7 mouse cellular contexts compared by ENCODE assay signal in the genomic region with DNA sequence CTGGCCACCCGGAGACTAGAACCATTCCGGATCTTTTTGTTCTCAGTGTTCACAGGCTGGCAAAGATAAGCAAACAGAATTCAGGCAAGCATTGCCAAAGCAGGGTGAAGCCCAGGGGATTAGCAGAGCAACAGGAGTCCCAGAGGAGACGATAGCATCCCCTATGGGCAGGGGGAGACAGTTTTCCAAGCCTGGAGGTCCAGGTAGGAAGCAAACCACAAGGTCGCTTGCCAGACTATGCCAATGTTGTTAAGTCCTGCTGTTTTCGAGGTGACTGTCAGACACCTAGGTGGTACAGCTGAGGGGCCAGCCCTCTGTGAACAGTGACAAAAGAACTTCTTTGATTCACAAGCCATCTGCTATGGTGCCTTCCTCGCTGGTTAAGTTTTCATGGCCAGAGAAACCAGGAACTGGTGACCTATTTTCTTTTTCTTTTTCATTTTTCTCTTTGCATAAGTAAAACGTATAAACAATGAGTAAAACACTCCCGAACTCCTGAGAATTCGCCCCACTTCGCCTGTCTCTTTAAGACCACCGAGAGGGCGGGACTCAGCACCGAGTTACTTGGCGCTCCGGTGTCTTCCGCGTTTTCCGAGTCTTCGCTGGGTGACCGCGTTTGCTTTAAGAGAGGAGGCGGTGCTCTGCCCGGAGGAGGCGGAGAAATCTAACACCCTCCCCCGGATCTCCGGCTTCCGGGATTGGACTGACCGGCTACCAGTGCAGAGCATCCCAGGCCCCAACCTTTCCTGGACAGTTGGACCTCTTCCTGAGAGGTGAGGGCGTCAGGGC. TPM values are rescaled to one million over a fixed set of nuclear protein-coding genes. Genes with fewer than 3 reads are reported as not detected.
DNase-seq lines count a peak whose midpoint lies in the region; ATAC-seq lines count a peak whose summit lies in the region.

TSS of gene Yipf1 (plus strand) at position 674 of the 789 bp plus-strand sequence.

- H3K27ac ChIP-seq in embryonic facial prominence, embryonic 10.5 days (replicated peaks): peak within 1 kb of the TSS; percentile 81
- peak within 1 kb of the TSS; percentile 74 for H3K27ac ChIP-seq in limb, embryonic 10.5 days
- H3K27ac ChIP-seq in midbrain, embryonic 13.5 days: peak within 1 kb of the TSS; percentile 57

- ATAC-seq in granulocyte monocyte progenitor cell, adult 5-6 weeks (replicated peaks; ENCODE audit: poor library complexity, severe bottlenecking): peak; percentile 97
- peak; percentile 96 for ATAC-seq in midbrain, embryonic 13.5 days

- no peaks in the 10 kb centered on the region for H3K9me3 ChIP-seq in embryonic facial prominence, embryonic 10.5 days
- H3K9me3 ChIP-seq in limb, embryonic 10.5 days (replicated peaks): no peaks in the 10 kb centered on the region
- no peaks in the 10 kb centered on the region for H3K9me3 ChIP-seq in midbrain, embryonic 13.5 days

- H3K9ac ChIP-seq in midbrain, embryonic 13.5 days (replicated peaks): peak within 1 kb of the TSS; percentile 70

- peak within 1 kb of the TSS; percentile 76 for H3K4me3 ChIP-seq in embryonic facial prominence, embryonic 10.5 days
- H3K4me3 ChIP-seq in limb, embryonic 10.5 days: peak within 1 kb of the TSS; percentile 71
- peak within 1 kb of the TSS; percentile 64 for H3K4me3 ChIP-seq in midbrain, embryonic 13.5 days (replicated peaks)

- peak within 1 kb of the TSS; percentile 74 for H3K4me2 ChIP-seq in midbrain, embryonic 13.5 days (replicated peaks)

- DNase-seq in adrenal gland, postnatal 10 days: peak; percentile 94
- peak; percentile 89 for DNase-seq in embryonic facial prominence, embryonic 10.5 days (ENCODE audit: low spot score)
- peak; percentile 93 for DNase-seq in kidney, adult 11 months
- peak; percentile 86 for DNase-seq in limb, embryonic 10.5 days (ENCODE audit: low spot score)
- peak; percentile 81 for DNase-seq in spleen, adult 12 weeks (ENCODE audit: low spot score)

- no peaks in the 10 kb centered on the region for H3K27me3 ChIP-seq in embryonic facial prominence, embryonic 10.5 days (replicated peaks; ENCODE audit: low read depth, poor library complexity, severe bottlenecking)
- no peaks in the 10 kb centered on the region for H3K27me3 ChIP-seq in limb, embryonic 10.5 days (ENCODE audit: low read depth, poor library complexity, severe bottlenecking)
- no peaks in the 10 kb centered on the region for H3K27me3 ChIP-seq in midbrain, embryonic 13.5 days

- peaks cover 13% of the 10 kb centered on the region for H3K36me3 ChIP-seq in embryonic facial prominence, embryonic 10.5 days (replicated peaks)
- peaks cover 14% of the 10 kb centered on the region for H3K36me3 ChIP-seq in limb, embryonic 10.5 days
- H3K36me3 ChIP-seq in midbrain, embryonic 13.5 days: peaks cover 16% of the 10 kb centered on the region

- WGBS in embryonic facial prominence, embryonic 10.5 days: under 1% methylated on average over 29 of the region's 29 CpGs
- 2% methylated on average over 29 of the region's 29 CpGs for WGBS in limb, embryonic 10.5 days
- under 1% methylated on average over 29 of the region's 29 CpGs for WGBS in midbrain, embryonic 13.5 days

- peaks cover 19% of the 10 kb centered on the region for H3K4me1 ChIP-seq in embryonic facial prominence, embryonic 10.5 days
- H3K4me1 ChIP-seq in limb, embryonic 10.5 days: peaks cover 18% of the 10 kb centered on the region
- peaks cover 14% of the 10 kb centered on the region for H3K4me1 ChIP-seq in midbrain, embryonic 13.5 days (replicated peaks)

RNA-seq across cellular contexts. Expression of gene Yipf1, which starts in this region (rescaled TPM):
- 10 to 100 TPM; 49.3 to 52.6 TPM for total RNA-seq in adrenal gland, postnatal 10 days (2021)
- 39.5 and 40.6 TPM in 2 replicates for polyA plus RNA-seq in embryonic facial prominence, embryonic 10.5 days (2016; fragmentation: Nextera tagmentation; extraction: Ambion mirVana)
- 44.1 and 53.5 TPM in 2 replicates for total RNA-seq in granulocyte monocyte progenitor cell, adult 5-6 weeks (2014; fragmentation: Nextera tagmentation)
- 32.0 and 38.8 TPM in 2 replicates for total RNA-seq in granulocyte monocyte progenitor cell, adult 5-6 weeks (2017)
- 38.8 and 42.3 TPM in 2 replicates for polyA plus RNA-seq in limb, embryonic 10.5 days (2016; fragmentation: Nextera tagmentation; extraction: Ambion mirVana)
- polyA plus RNA-seq in midbrain, embryonic 13.5 days (2015; fragmentation: Nextera tagmentation; extraction: Ambion mirVana): 52.8 and 53.9 TPM in 2 replicates

Comparison
In these comparisons a context has a peak if more than half of its experiments do, and no peak if none do; other contexts are left out.
1. Peak in every context shown above with its lines: DNase-seq, ATAC-seq, H3K4me3 ChIP-seq and H3K27ac ChIP-seq.